Mouse (Mus musculus): ENCODE data around the gene Mllt6.
"Not testable (repeated sequence)": the region's sequence is repeated elsewhere in the genome, so short reads cannot be mapped to it uniquely, and the experiment has no call there.

GRCm38 (mm10) chr11:97657967-97658366, 5.2 kb upstream of the Mllt6 start:
- not testable (repeated sequence) for TF ChIP-seq CTCF (IDR thresholded peaks at IDR 0.05; ENCODE audit: control insufficient read depth, insufficient read depth, insufficient replicate concordance, low read depth, low read length); POLR2A (IDR thresholded peaks at IDR 0.05; ENCODE audit: control insufficient read depth, low read depth, low read length)

Measured in testis, adult 2 months (tissue).